Mouse (Mus musculus) liver, embryonic 11.5 days (tissue): ENCODE data around the gene Pyroxd2. TPM values are rescaled to one million over a fixed set of nuclear protein-coding genes. Genes with fewer than 3 reads are reported as not detected.

Experiments
- ATAC-seq: fragments of 200-750 bp; cut with Nextera tagmentation; replicated peaks from 2 replicates; pipeline ENCODE4 v1.8.0; 2017; ENCODE audit warnings: moderate number of reproducible peaks, mild to moderate bottlenecking, moderate TSS enrichment, moderate library complexity; ENCODE audit not compliant: low FRiP score
- DNase-seq: peaks from one replicate; pipeline ENCODE4 v3.0.0-alpha.2; 2017; ENCODE audit warnings: low spot score
- H3K27ac ChIP-seq: fragments of 300-500 bp; sonication (generic); 2 replicates; pipeline ENCODE4 v1.5.1; 2014; ENCODE audit warnings: mild to moderate bottlenecking, low read depth, low read length, control low read depth
- H3K27me3 ChIP-seq: fragments of 300-500 bp; sonication (generic); replicated peaks from 2 replicates; pipeline ENCODE4 v1.6.1; 2014; ENCODE audit warnings: low read length, mixed read lengths; ENCODE audit not compliant: control insufficient read depth, insufficient read depth
- H3K36me3 ChIP-seq: fragments of 300-500 bp; sonication (generic); 2 replicates; pipeline ENCODE4 v1.6.1; 2014; ENCODE audit warnings: mild to moderate bottlenecking, low read length, moderate library complexity, mixed read lengths; ENCODE audit not compliant: control insufficient read depth, insufficient read depth
- H3K4me1 ChIP-seq: fragments of 300-500 bp; sonication (generic); replicated peaks from 2 replicates; pipeline ENCODE4 v1.6.1; 2014; ENCODE audit warnings: low read length, mixed read lengths; ENCODE audit not compliant: control insufficient read depth, insufficient read depth
- H3K4me2 ChIP-seq: fragments of 300-500 bp; sonication (generic); 2 replicates; pipeline ENCODE4 v1.6.1; 2014; ENCODE audit warnings: mild to moderate bottlenecking, control low read depth, moderate library complexity
- H3K4me3 ChIP-seq: fragments of 300-500 bp; sonication (generic); 2 replicates; pipeline ENCODE4 v1.5.1; 2014; ENCODE audit warnings: low read depth, low read length, control low read depth
- H3K9ac ChIP-seq: fragments of 300-500 bp; sonication (generic); 2 replicates; pipeline ENCODE4 v1.6.1; 2014; ENCODE audit warnings: low read depth, low read length, control low read depth
- H3K9me3 ChIP-seq: fragments of 300-500 bp; sonication (generic); 2 replicates; pipeline ENCODE4 v1.6.1; 2016; ENCODE audit warnings: low read length, inconsistent platforms, mixed read lengths; ENCODE audit not compliant: control insufficient read depth
- WGBS: fragments of 180-500 bp; shearing (Covaris S2); extraction: QIAGEN DNeasy Blood & Tissue Kit; methylation state at CpG from one replicate; pipeline ENCODE4 v1.1.7; 2014; 5-methylcytosine and 5-hydroxymethylcytosine counted together
- polyA plus RNA-seq: library from polyadenylated mRNA; unstranded; fragments of >200 nt; fragmentation: Nextera tagmentation; extraction: Ambion mirVana; gene quantifications from 2 replicates; pipeline ENCODE4 v1.2.1, GENCODE M21; 2014

Gene Pyroxd2
- polyA plus RNA-seq, 1 experiment from 2014 or later, result 1.1 TPM

DNA sequence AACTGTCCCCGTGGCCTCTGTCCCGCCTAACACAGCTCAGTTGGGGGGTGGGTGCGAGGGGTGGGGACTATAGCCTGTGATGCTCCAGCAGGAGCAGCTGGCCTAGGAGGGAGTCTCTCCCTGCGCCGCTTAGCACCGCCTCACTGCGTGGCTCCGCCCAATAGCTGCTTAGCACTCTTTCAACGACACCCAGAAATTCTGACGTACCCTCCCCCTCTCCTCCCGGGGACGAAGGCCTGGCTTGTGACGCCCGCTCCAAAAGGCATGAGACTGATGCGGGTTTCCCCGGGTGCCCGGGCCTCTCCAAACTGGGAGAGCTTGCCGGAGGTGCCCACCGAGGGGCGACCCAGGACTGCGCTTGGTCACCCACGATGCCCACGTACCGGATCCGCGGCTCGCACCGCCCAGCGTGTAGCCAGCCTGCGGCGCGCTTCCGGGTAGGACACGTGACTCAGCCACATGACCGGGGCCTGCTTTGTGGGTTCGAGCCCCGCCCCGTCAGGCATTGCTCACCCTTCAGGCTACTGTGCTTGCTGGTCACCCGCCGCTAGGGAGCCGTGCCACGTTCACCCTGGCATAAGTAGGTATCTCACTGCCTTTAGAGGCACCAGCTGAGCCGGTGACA lies 27.1 kb upstream of the Pyroxd2 start, which contains the start of gene Hps1:
Gene Hps1 (minus strand): TSS at position 448 of the 625 bp plus-strand sequence.
- peak; percentile 90 for DNase-seq
- Histone ChIP-seq H3K4me1 (peaks cover 8% of the 10 kb centered on the region; the same call in 1 of the 2 replicates), H3K9ac (peak within 1 kb of the TSS; percentile 74), H3K4me2 (peak within 1 kb of the TSS; percentile 88), H3K9me3 (no peaks in the 10 kb centered on the region), H3K27me3 (no peaks in the 10 kb centered on the region), H3K4me3 (peak within 1 kb of the TSS; percentile 70), H3K27ac (peak within 1 kb of the TSS; percentile 56), H3K36me3 (no peaks in the 10 kb centered on the region)
- peak; percentile 97 for ATAC-seq
- under 1% methylated on average over 43 of the region's 43 CpGs for WGBS

DNA sequence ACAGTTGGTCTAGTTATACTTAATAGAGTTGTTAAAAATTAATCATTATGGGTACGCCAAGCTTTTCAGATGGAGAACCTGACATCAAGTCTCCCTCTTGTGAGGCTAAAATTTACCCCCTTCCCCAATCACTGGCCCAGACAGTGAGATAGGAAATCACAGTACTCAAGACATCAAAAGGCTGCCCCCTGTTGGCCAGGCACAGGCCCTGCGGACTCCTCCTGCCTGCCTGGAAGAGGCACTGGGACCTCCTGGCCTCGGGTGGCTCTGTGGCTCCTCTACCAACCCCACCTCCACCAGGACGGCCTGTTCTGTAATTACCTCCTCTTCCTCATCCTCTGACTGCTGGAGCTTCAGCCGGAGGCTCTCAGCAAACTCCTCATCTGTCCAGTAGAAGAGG lies 25.2 kb upstream of the Pyroxd2 start:
- no peak overlapping the region for H3K4me3 ChIP-seq
- WGBS, result 79% methylated on average over 5 of the region's 5 CpGs
- no peaks in the 10 kb centered on the region for H3K27me3 ChIP-seq
- no peak overlapping the region for H3K4me2 ChIP-seq
- no peak overlapping the region for H3K27ac ChIP-seq
- peaks cover 8% of the 10 kb centered on the region; the same call in 1 of the 2 replicates for H3K4me1 ChIP-seq
- DNase-seq (no peak), ATAC-seq (no peak)
- H3K9ac ChIP-seq, result no peak overlapping the region
- no peaks in the 10 kb centered on the region for H3K36me3 ChIP-seq
- H3K9me3 ChIP-seq, result no peaks in the 10 kb centered on the region

DNA sequence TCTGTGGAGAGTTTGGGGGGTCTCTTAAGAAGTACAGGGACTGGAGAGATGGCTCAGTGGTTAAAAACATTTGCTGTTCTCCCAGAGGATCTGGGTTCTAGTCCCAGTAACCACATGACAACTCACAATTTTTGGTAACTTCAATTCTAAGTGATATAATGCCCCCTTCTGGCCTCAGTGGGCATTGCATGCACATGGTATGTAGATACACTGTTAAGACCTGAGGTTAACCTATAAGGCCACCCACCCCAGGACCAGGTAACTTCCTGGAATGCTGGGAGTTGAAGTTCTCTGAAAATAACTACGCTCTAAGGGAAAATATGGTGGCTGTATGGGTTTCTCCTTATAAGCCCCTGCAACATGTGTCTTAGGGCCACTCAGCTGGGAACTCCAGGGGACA lies 24.2 kb upstream of the Pyroxd2 start:
- no peaks in the 10 kb centered on the region for H3K36me3 ChIP-seq
- no peak overlapping the region for H3K4me2 ChIP-seq
- no peak overlapping the region for H3K9ac ChIP-seq
- no peaks in the 10 kb centered on the region for H3K9me3 ChIP-seq
- no peak overlapping the region for H3K27ac ChIP-seq
- peaks cover 8% of the 10 kb centered on the region; the same call in 1 of the 2 replicates for H3K4me1 ChIP-seq
- DNase-seq (no peak), ATAC-seq (no peak)
- H3K4me3 ChIP-seq, result no peak overlapping the region
- H3K27me3 ChIP-seq, result no peaks in the 10 kb centered on the region
- 85% methylated on average over 1 of the region's 1 CpGs for WGBS

DNA sequence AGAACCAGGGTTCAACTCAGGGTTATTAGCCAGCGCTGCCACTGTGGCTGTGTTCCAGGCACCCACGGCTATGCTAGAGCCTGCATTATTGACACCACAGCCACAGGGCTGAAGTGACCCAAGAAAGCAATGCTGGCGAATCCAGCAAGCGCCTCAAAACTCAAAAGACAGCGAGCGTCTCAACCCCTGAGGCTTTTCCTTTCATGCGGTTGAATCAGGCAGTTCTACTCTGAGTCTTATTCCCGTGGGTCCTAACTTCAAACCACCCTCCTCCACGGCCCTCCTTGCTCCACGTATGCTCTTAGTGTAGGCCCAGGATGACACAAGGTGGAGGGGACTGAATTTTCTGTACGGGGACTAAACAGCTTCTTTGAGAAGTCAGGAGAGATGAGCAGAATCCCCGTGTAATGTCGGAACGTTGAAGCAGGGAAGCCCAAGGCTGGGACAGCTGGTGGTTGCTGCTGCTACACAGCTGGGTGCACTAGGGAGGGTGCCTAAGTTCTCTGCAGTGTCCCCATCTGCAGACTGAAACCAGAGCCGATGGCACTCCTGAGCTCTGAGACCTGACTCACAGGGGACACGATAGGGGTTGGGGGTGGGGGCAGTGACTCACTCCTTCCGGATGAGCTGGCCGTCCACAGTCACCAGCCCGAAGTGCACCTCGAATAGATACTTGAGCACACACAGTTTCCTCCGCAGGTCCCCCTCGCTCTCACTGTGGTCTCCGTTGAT lies 17.7 kb upstream of the Pyroxd2 start:
- Histone ChIP-seq H3K27me3 (no peaks in the 10 kb centered on the region), H3K9me3 (no peaks in the 10 kb centered on the region), H3K4me2 (no peak overlapping the region), H3K4me1 (no peaks in the 10 kb centered on the region), H3K4me3 (no peak overlapping the region), H3K27ac (no peak overlapping the region), H3K36me3 (0 out of 2 replicates have a peak, but pooled peaks cover 2% of the 10 kb centered on the region), H3K9ac (no peak overlapping the region)
- WGBS, result 85% methylated on average over 23 of the region's 23 CpGs
- DNase-seq (no peak), ATAC-seq (no peak)

DNA sequence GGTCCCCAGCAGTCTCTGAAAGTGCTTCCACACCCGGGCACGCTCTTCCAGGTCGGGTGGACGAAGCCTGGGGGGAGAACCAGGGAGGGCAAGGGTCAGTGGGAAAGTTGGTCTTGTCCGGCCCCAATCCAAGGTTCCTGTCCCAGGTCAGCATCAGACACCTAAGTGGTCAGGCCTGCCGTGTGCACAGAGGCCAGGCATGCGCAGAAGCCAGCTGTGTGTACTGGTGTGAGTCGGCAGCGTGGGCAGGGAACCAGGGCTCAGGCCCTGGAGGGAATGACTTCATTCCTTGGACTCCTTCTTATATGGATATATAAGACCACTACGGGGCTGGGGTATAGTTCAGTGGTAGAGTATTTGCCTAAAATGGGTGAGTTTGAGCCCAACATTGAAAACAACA lies 17.1 kb upstream of the Pyroxd2 start:
- WGBS, result 90% methylated on average over 10 of the region's 10 CpGs
- Histone ChIP-seq H3K9me3 (no peaks in the 10 kb centered on the region), H3K9ac (no peak overlapping the region), H3K36me3 (0 out of 2 replicates have a peak, but pooled peaks cover 2% of the 10 kb centered on the region), H3K4me3 (no peak overlapping the region), H3K27me3 (no peaks in the 10 kb centered on the region), H3K4me1 (no peaks in the 10 kb centered on the region), H3K4me2 (no peak overlapping the region), H3K27ac (no peak overlapping the region)
- DNase-seq (no peak), ATAC-seq (no peak)

DNA sequence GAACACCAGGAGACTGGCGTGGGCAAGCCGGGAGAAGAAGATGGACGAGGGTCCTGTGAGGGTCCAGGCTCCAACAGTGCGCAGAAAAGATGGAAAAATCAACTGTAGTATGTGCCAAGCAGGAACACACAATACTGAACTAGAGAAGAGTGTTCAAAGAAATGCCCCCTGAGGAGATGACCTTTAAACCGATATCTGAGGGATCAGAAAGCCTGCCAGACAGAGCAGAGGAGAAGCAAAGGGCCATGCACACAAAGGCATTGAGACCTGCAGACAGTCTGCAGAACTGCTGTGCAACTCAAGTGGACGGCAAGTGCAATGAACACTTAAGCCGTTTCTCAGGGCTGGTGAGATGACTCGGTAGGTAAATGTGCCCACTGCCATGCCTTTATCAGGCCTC lies 14.8 kb upstream of the Pyroxd2 start:
- Histone ChIP-seq H3K4me2 (no peak overlapping the region), H3K36me3 (0 out of 2 replicates have a peak, but pooled peaks cover 2% of the 10 kb centered on the region), H3K9me3 (no peaks in the 10 kb centered on the region), H3K4me3 (no peak overlapping the region), H3K9ac (no peak overlapping the region), H3K4me1 (no peaks in the 10 kb centered on the region), H3K27me3 (no peaks in the 10 kb centered on the region), H3K27ac (no peak overlapping the region)
- 80% methylated on average over 8 of the region's 8 CpGs for WGBS
- DNase-seq (no peak), ATAC-seq (no peak)

DNA sequence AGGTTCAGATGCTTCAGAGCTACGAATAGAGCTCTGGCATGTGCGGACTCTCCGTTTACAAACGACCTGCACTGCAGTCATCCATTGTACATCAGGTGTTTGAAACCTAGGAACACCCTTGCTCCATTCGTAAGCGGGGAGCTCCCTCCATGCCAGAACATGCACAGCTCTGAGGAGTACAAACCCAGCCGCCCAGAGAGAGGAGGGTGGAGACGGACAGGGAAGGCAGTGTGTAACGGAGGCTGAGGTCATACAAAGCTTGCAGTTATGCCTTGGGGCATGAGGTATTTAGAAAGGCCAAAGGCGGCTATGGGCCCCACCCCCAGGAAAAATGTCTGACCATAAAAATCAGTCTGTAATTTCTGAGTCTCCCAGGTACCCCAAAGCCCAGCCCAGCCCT lies 11.8 kb upstream of the Pyroxd2 start:
- DNase-seq (no peak), ATAC-seq (no peak)
- no peaks in the 10 kb centered on the region for H3K9me3 ChIP-seq
- no peak overlapping the region for H3K9ac ChIP-seq
- no peak overlapping the region for H3K27ac ChIP-seq
- H3K4me3 ChIP-seq, result no peak overlapping the region
- H3K27me3 ChIP-seq, result no peaks in the 10 kb centered on the region
- no peaks in the 10 kb centered on the region for H3K36me3 ChIP-seq
- H3K4me1 ChIP-seq, result no peaks in the 10 kb centered on the region
- 85% methylated on average over 10 of the region's 10 CpGs for WGBS
- no peak overlapping the region for H3K4me2 ChIP-seq

DNA sequence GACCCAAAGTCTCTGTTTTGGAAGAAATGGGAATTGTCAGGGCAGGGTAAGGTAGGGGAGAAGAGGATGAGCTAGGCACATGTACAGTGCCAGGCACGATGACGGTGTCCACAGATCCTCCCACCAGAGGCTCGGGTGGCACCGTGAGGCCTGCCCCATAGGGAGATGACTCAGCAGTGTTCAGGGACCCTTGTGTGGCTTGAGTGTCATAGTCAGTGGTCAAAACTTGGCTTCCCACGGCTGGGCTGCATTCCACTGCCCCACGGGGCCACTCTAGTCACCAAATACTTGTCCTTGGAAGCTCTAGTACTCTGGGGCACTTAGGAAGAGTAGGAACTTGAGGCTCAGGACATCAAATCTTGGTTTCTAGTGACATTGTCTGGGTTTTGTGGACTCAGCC lies 4.1 kb upstream of the Pyroxd2 start:
- peaks cover 19% of the 10 kb centered on the region for H3K4me1 ChIP-seq

More for the DNA sequence above, 4.1 kb upstream of the Pyroxd2 start:
- H3K27me3 ChIP-seq, result no peaks in the 10 kb centered on the region
- no peak for DNase-seq
- no peaks in the 10 kb centered on the region for H3K9me3 ChIP-seq
- no peak overlapping the region for H3K4me3 ChIP-seq
- H3K36me3 ChIP-seq, result no peaks in the 10 kb centered on the region
- ATAC-seq, result no peak
- H3K9ac ChIP-seq, result no peak overlapping the region
- H3K4me2 ChIP-seq, result no peak overlapping the region
- H3K27ac ChIP-seq, result no peak overlapping the region
- WGBS, result 63% methylated on average over 6 of the region's 6 CpGs
